Mouse (Mus musculus) heart, adult 2 months (tissue): ENCODE measurements around the gene Krt28. TPM values are rescaled to one million over a fixed set of nuclear protein-coding genes. Genes with fewer than 3 reads are reported as not detected.

ENCODE experiments used
- DNase-seq, 2 experiments: peaks; one replicate each; pipeline ENCODE4 v3.0.0; 2021
- H3K27ac ChIP-seq: fragments of 200-600 bp; 2 replicates; pipeline ENCODE4 v1.8.1; 2022
- H3K27me3 ChIP-seq: fragments of 200-500 bp; 2 replicates; pipeline ENCODE4 v1.6.1; 2012; ENCODE audit warnings: mild to moderate bottlenecking, low read length, inconsistent platforms, mixed read lengths; ENCODE audit not compliant: control insufficient read depth, insufficient read depth
- H3K36me3 ChIP-seq: fragments of 200-500 bp; 2 replicates; pipeline ENCODE4 v1.6.1; 2012; ENCODE audit warnings: low read length, inconsistent platforms; ENCODE audit not compliant: control insufficient read depth, insufficient read depth
- H3K4me1 ChIP-seq: fragments of 200-500 bp; 2 replicates; pipeline ENCODE4 v1.6.1; 2011; ENCODE audit warnings: low read length; ENCODE audit not compliant: control insufficient read depth, insufficient read depth
- H3K4me3 ChIP-seq: fragments of 200-600 bp; 2 replicates; pipeline ENCODE4 v1.8.1; 2022
- H3K79me2 ChIP-seq: fragments of 200-500 bp; replicated peaks from 2 replicates; pipeline ENCODE4 v1.6.1; 2012; ENCODE audit warnings: mild to moderate bottlenecking, inconsistent platforms, low read length, moderate library complexity, mixed read lengths; ENCODE audit not compliant: control insufficient read depth, insufficient read depth
- H3K9ac ChIP-seq: fragments of 200-500 bp; 2 replicates; pipeline ENCODE4 v1.6.1; 2012; ENCODE audit warnings: low read depth, mild to moderate bottlenecking, control low read depth, inconsistent platforms, low read length, mixed read lengths
- CTCF ChIP-seq: fragments of 200-600 bp; IDR thresholded peaks from 2 replicates; pipeline ENCODE4 v1.8.1; 2022; ENCODE audit warnings: antibody characterized with exemption, mild to moderate bottlenecking, moderate library complexity
- EP300 ChIP-seq: fragments of 200-500 bp; IDR thresholded peaks from 2 replicates; pipeline ENCODE4 v1.6.1; 2011; ENCODE audit warnings: low read depth, low read length, control low read depth; ENCODE audit not compliant: insufficient read depth
- POLR2A ChIP-seq: fragments of 200-500 bp; IDR thresholded peaks from 2 replicates; pipeline ENCODE4 v1.6.1; 2011; ENCODE audit warnings: mild to moderate bottlenecking, low read depth, low read length, control low read depth; ENCODE audit not compliant: insufficient read depth
- WGBS: fragments of 180-500 bp; shearing (Covaris S2); methylation state at CpG from one replicate; pipeline ENCODE4 v1.1.7; 2018; 5-methylcytosine and 5-hydroxymethylcytosine counted together
- intact Hi-C: fragments of 180-260 bp; cut with DNase I; formaldehyde crosslinking; loops from one replicate; pipeline ENCODE4 v1.15.1; 2025
- polyA plus RNA-seq: library from polyadenylated mRNA; depleted of rRNA; stranded (reverse); fragments of >200 nt; gene quantifications from 2 replicates; pipeline ENCODE4 v1.2.3, GENCODE M21; 2012
- total RNA-seq, 2 experiments: library from RNA; stranded (reverse); gene quantifications; 2 replicates each; pipeline ENCODE4 v1.2.3; 2021

Krt28 gene
- total and polyA plus RNA-seq, 3 experiments, result not detected

- TF ChIP-seq EP300, result no peak
- TF ChIP-seq CTCF, result peak; percentile 82
- TF ChIP-seq POLR2A, result no peak
- WGBS, result 18% methylated on average over 6 of the region's 6 CpGs
- intact Hi-C loops, result no loop called here
- Histone ChIP-seq H3K9ac (no peak overlapping the region), H3K4me3 (no peak overlapping the region), H3K36me3 (no peaks in the 10 kb centered on the region), H3K27ac (no peak overlapping the region), H3K27me3 (no peaks in the 10 kb centered on the region), H3K4me1 (no peaks in the 10 kb centered on the region), H3K79me2 (no peaks in the 10 kb centered on the region)
- no peak for DNase-seq
These were observed 38.5 kb upstream of the Krt28 start for GRCm38 (mm10) chr11:99413247-99413646.

- no peak for DNase-seq
- intact Hi-C loops, result no loop called here
- no peak for TF ChIP-seq POLR2A
- WGBS, result 54% methylated on average over 10 of the region's 10 CpGs
- Histone ChIP-seq H3K4me3 (no peak overlapping the region), H3K27me3 (no peaks in the 10 kb centered on the region; the same call in 1 of the 2 replicates), H3K9ac (no peak overlapping the region), H3K36me3 (no peaks in the 10 kb centered on the region), H3K4me1 (no peaks in the 10 kb centered on the region), H3K79me2 (no peaks in the 10 kb centered on the region), H3K27ac (no peak overlapping the region)
These were observed 31.5 kb upstream of the Krt28 start for GRCm38 (mm10) chr11:99406186-99406585.

DNA sequence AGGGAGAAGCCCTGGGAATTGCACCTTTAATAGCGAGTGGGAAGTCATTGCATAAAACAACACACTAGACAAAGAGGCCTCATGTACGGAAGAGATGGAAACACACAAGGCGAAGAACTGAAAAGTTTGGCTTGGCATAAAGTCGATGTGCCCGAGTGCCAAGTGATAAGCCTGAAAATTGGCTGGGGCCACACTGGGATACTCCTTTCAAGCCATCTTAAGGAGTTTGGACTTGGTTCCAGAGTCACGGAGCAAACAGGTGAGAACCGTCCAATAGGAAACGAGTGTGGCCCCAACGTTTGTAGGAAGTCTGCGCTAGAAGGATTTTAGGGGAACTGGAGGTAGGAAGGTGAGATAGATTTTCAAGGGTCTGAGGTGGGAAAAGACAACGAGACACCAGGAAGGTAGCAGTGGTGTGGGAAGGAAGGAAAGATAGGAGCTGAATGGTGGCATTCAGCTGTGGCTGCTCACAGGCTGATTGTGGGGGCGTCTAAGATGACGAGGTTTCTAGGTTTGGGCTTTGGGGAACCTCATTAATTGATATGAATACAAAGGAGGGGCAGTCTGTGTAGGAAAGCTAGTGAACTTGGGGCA, 25.4 kb upstream of the Krt28 start:
- no peaks in the 10 kb centered on the region for H3K36me3 ChIP-seq
- 67% methylated on average over 13 of the region's 13 CpGs for WGBS
- H3K27me3 ChIP-seq, result no peaks in the 10 kb centered on the region; the same call in 1 of the 2 replicates
- no peak overlapping the region for H3K9ac ChIP-seq
- no peak overlapping the region for H3K27ac ChIP-seq
- H3K79me2 ChIP-seq, result no peaks in the 10 kb centered on the region
- DNase-seq, result no peak
- intact Hi-C loops, result no loop called here
- H3K4me1 ChIP-seq, result no peaks in the 10 kb centered on the region
- no peak for TF ChIP-seq CTCF
- TF ChIP-seq EP300, result no peak
- no peak for TF ChIP-seq POLR2A
- no peak overlapping the region for H3K4me3 ChIP-seq

GRCm38 (mm10) chr11:99398832-99399231, 24.1 kb upstream of the Krt28 start:
- no peaks in the 10 kb centered on the region; the same call in 1 of the 2 replicates for H3K27me3 ChIP-seq
- WGBS, result 51% methylated on average over 8 of the region's 8 CpGs
- no peak for TF ChIP-seq EP300
- no peak for TF ChIP-seq POLR2A
- no peak for TF ChIP-seq CTCF

DNA sequence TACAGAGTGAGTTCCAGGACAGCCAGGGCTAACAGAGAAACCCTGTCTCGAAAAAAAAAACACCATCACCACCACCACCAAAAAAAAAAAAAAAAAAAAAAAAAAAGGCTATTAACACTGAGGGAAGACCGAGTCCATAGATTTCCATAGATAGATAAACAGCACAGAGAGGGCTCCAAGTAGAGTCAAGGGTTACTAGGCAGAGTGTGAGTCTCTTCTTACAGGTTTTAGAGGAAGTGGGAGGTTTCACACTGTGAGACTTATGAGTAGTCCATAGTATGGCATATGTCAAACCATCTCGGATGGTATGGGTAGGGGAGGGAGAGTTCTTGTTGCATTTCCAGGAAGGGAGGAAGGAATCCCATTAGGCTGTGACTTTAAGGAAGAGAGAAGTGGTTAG, 23.4 kb upstream of the Krt28 start:
- intact Hi-C loops, result no loop called here
- 52% methylated on average over 3 of the region's 3 CpGs for WGBS
- Histone ChIP-seq H3K4me3 (no peak overlapping the region), H3K79me2 (no peaks in the 10 kb centered on the region), H3K27me3 (no peaks in the 10 kb centered on the region; the same call in 1 of the 2 replicates), H3K36me3 (no peaks in the 10 kb centered on the region), H3K27ac (no peak overlapping the region), H3K4me1 (no peaks in the 10 kb centered on the region), H3K9ac (no peak overlapping the region)
- DNase-seq, result no peak
- TF ChIP-seq EP300 (no peak), CTCF (no peak), POLR2A (no peak)

More at GRCm38 (mm10) chr11:99398832-99399231, 24.1 kb upstream of the Krt28 start:
- Histone ChIP-seq H3K9ac (no peak overlapping the region), H3K79me2 (no peaks in the 10 kb centered on the region), H3K4me1 (no peaks in the 10 kb centered on the region), H3K27ac (no peak overlapping the region), H3K36me3 (no peaks in the 10 kb centered on the region), H3K4me3 (no peak overlapping the region)
- DNase-seq, result no peak
- intact Hi-C loops, result no loop called here

DNA sequence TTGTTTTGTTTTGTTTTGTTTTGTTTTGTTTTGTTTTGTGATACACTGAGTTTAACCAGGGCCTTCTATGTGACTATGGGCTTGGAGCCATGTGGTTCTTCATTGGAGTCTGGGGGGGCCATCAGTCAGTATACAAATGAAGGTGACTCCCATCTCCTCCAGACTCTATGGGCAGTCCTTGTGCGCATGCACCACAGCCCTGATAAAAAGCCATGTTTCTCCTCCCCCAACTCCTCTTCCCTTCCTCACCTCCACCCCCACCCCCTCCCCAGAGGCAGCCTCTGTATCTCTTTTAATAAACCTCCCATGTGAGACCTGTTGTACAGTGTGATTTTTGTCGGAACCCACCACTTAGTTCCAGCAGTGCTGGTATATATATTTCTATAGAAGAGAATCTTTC, 22.0 kb upstream of the Krt28 start:
- H3K27ac ChIP-seq, result no peak overlapping the region
- H3K36me3 ChIP-seq, result no peaks in the 10 kb centered on the region
- TF ChIP-seq POLR2A (no peak), CTCF (no peak), EP300 (no peak)
- H3K79me2 ChIP-seq, result no peaks in the 10 kb centered on the region
- H3K27me3 ChIP-seq, result no peaks in the 10 kb centered on the region; the same call in 1 of the 2 replicates
- WGBS, result 75% methylated on average over 2 of the region's 2 CpGs
- no peak overlapping the region for H3K4me3 ChIP-seq
- intact Hi-C loops, result no loop called here
- no peak overlapping the region for H3K9ac ChIP-seq
- no peak for DNase-seq
- no peaks in the 10 kb centered on the region for H3K4me1 ChIP-seq
